Mouse (Mus musculus) heart, embryonic 14.5 days (tissue): Measurements from ENCODE around the gene Rhou. TPM values are rescaled to one million over a fixed set of nuclear protein-coding genes. Genes with fewer than 3 reads are reported as not detected.

Experiments used
- ATAC-seq: fragments of 200-750 bp; cut with Nextera tagmentation; 2 replicates; pipeline ENCODE4 v1.8.0; 2017; ENCODE audit warnings: low read depth, moderate TSS enrichment; ENCODE audit not compliant: insufficient number of reproducible peaks, insufficient read depth, low FRiP score
- H3K27ac ChIP-seq, 2 experiments: fragments of 200-500 bp in 1 of 2; fragments of 300-500 bp in 1 of 2; sonication (generic) in 1 of 2; replicated peaks in 1 of 2; 2 replicates each; pipeline ENCODE4 v1.5.1; 2012 to 2014; ENCODE audit warnings: low read depth in 2 of 2, low read length in 2 of 2, control low read depth in 1 of 2, mild to moderate bottlenecking in 1 of 2, mixed read lengths in 1 of 2; ENCODE audit not compliant: control insufficient read depth in 1 of 2, insufficient read depth in 1 of 2
- H3K27me3 ChIP-seq: fragments of 300-500 bp; sonication (generic); 2 replicates; pipeline ENCODE4 v1.6.1; 2014; ENCODE audit warnings: mild to moderate bottlenecking, low read length, control low read depth; ENCODE audit not compliant: control insufficient read depth, insufficient read depth
- H3K36me3 ChIP-seq: fragments of 300-500 bp; sonication (generic); 2 replicates; pipeline ENCODE4 v1.6.1; 2014; ENCODE audit warnings: mild to moderate bottlenecking, control low read depth, low read length, mixed read lengths; ENCODE audit not compliant: control insufficient read depth, insufficient read depth
- H3K4me1 ChIP-seq, 2 experiments: fragments of 200-500 bp in 1 of 2; fragments of 300-500 bp in 1 of 2; sonication (generic) in 1 of 2; 2 replicates each; pipeline ENCODE4 v1.6.1; 2012 to 2014; ENCODE audit warnings: low read length in 2 of 2, control low read depth in 1 of 2, mixed read lengths in 1 of 2; ENCODE audit not compliant: control insufficient read depth in 2 of 2, insufficient read depth in 2 of 2
- H3K4me2 ChIP-seq: fragments of 300-500 bp; sonication (generic); 2 replicates; pipeline ENCODE4 v1.6.1; 2014; ENCODE audit warnings: mild to moderate bottlenecking, low read length
- H3K4me3 ChIP-seq, 2 experiments: fragments of 200-500 bp in 1 of 2; fragments of 300-500 bp in 1 of 2; sonication (generic) in 1 of 2; 2 replicates each; pipeline ENCODE4 v1.5.1; 2012 to 2014; ENCODE audit warnings: low read length in 2 of 2, mild to moderate bottlenecking in 2 of 2, control low read depth in 1 of 2, low read depth in 1 of 2, moderate library complexity in 1 of 2; ENCODE audit not compliant: control insufficient read depth in 1 of 2, insufficient read depth in 1 of 2
- H3K9ac ChIP-seq: fragments of 300-500 bp; sonication (generic); 2 replicates; pipeline ENCODE4 v1.6.1; 2014; ENCODE audit warnings: mild to moderate bottlenecking, low read length
- H3K9me3 ChIP-seq: fragments of 300-500 bp; sonication (generic); 2 replicates; pipeline ENCODE4 v1.6.1; 2016; ENCODE audit warnings: low read length, control low read depth; ENCODE audit not compliant: control insufficient read depth
- WGBS: fragments of 180-500 bp; shearing (Covaris S2); extraction: QIAGEN DNeasy Blood & Tissue Kit; methylation state at CpG from one replicate; pipeline ENCODE4 v1.1.7; 2014; 5-methylcytosine and 5-hydroxymethylcytosine counted together
- polyA plus RNA-seq: library from polyadenylated mRNA; unstranded; fragments of >200 nt; fragmentation: Nextera tagmentation; extraction: Ambion mirVana; gene quantifications from 2 replicates; pipeline ENCODE4 v1.2.1, GENCODE M21; 2014

Gene Rhou
- polyA plus RNA-seq, 1 experiment from 2014 or later, result 10.0 TPM

- Histone ChIP-seq H3K36me3 (peaks cover 7% of the 10 kb centered on the region), H3K27me3 (no peaks in the 10 kb centered on the region), H3K4me1 (peaks cover 13 to 20% of the 10 kb centered on the region in 2 experiments), H3K4me3 (no peak overlapping the region), H3K27ac (peak overlapping the region; percentile 17 to 33; a peak in 2 of 4 replicates), H3K9ac (no peak overlapping the region), H3K9me3 (no peaks in the 10 kb centered on the region), H3K4me2 (no peak overlapping the region)
- WGBS, result 62% methylated on average over 5 of the region's 5 CpGs
- ATAC-seq, result 0 out of 2 replicates have a peak, but pooled peaks have one; percentile 27
Measured at GRCm38 (mm10) chr8:123651390-123652098, 2.2 kb upstream of the Rhou start.

- Histone ChIP-seq H3K9me3 (no peaks in the 10 kb centered on the region), H3K27ac (no peak overlapping the region), H3K4me3 (no peak overlapping the region), H3K27me3 (no peaks in the 10 kb centered on the region), H3K9ac (no peak overlapping the region), H3K4me2 (no peak overlapping the region), H3K36me3 (peaks cover 18% of the 10 kb centered on the region), H3K4me1 (peaks cover 13 to 20% of the 10 kb centered on the region in 2 experiments)
- ATAC-seq, result no peak
- WGBS, result 64% methylated on average over 4 of the region's 4 CpGs
Measured at GRCm38 (mm10) chr8:123652641-123653040, 1.1 kb upstream of the Rhou start.

GRCm38 (mm10) chr8:123653994-123654569 is 353 bp downstream of the Rhou start:
- 2% methylated on average over 74 of the region's 77 CpGs for WGBS
- peaks cover 13 to 20% of the 10 kb centered on the region in 2 experiments for H3K4me1 ChIP-seq
- 0 out of 2 replicates have a peak, but pooled peaks have one; percentile 22 for ATAC-seq

GRCm38 (mm10) chr8:123654763-123655162 is 1.0 kb downstream of the Rhou start:
- Histone ChIP-seq H3K27ac (peak overlapping the region; percentile 64 to 88), H3K27me3 (no peaks in the 10 kb centered on the region), H3K4me3 (peak overlapping the region; percentile 80 to 91), H3K36me3 (peaks cover 25% of the 10 kb centered on the region), H3K9me3 (no peaks in the 10 kb centered on the region), H3K4me1 (peaks cover 13 to 20% of the 10 kb centered on the region in 2 experiments), H3K4me2 (peak overlapping the region; percentile 77), H3K9ac (peak overlapping the region; percentile 92)
- ATAC-seq, result no peak
- WGBS, result 35% methylated on average over 5 of the region's 5 CpGs

More at GRCm38 (mm10) chr8:123653994-123654569, 353 bp downstream of the Rhou start:
- H3K27ac ChIP-seq, result peak overlapping the region; percentile 82 to 88
- no peaks in the 10 kb centered on the region for H3K9me3 ChIP-seq
- peaks cover 25% of the 10 kb centered on the region for H3K36me3 ChIP-seq
- H3K9ac ChIP-seq, result peak overlapping the region; percentile 92
- peak overlapping the region; percentile 77 for H3K4me2 ChIP-seq
- H3K4me3 ChIP-seq, result peak overlapping the region; percentile 80 to 91
- H3K27me3 ChIP-seq, result no peaks in the 10 kb centered on the region

- no peak for ATAC-seq
- peaks cover 15 to 20% of the 10 kb centered on the region in 2 experiments for H3K4me1 ChIP-seq
- no peaks in the 10 kb centered on the region for H3K9me3 ChIP-seq
- H3K9ac ChIP-seq, result peak overlapping the region; percentile 92
- peaks cover 25% of the 10 kb centered on the region for H3K36me3 ChIP-seq
- WGBS, result 16% methylated on average over 8 of the region's 8 CpGs
- H3K4me2 ChIP-seq, result peak overlapping the region; percentile 77
- peak overlapping the region; percentile 80 to 91 for H3K4me3 ChIP-seq
- H3K27me3 ChIP-seq, result no peaks in the 10 kb centered on the region
- peak overlapping the region; percentile 64 to 88 for H3K27ac ChIP-seq
Measured at GRCm38 (mm10) chr8:123655351-123655779, 1.6 kb downstream of the Rhou start.

GRCm38 (mm10) chr8:123657826-123658225 is 4.1 kb downstream of the Rhou start:
- Histone ChIP-seq H3K9ac (no peak overlapping the region), H3K27me3 (no peaks in the 10 kb centered on the region), H3K4me1 (peaks cover 12% of the 10 kb centered on the region in 2 experiments), H3K4me2 (no peak overlapping the region), H3K27ac (no peak overlapping the region), H3K9me3 (no peaks in the 10 kb centered on the region), H3K36me3 (peaks cover 46% of the 10 kb centered on the region), H3K4me3 (no peak overlapping the region)
- 90% methylated on average over 8 of the region's 8 CpGs for WGBS
- ATAC-seq, result no peak

- Histone ChIP-seq H3K4me3 (no peak overlapping the region), H3K27me3 (no peaks in the 10 kb centered on the region), H3K36me3 (peaks cover 59% of the 10 kb centered on the region), H3K9me3 (no peaks in the 10 kb centered on the region), H3K9ac (no peak overlapping the region), H3K4me1 (peaks cover 9 to 11% of the 10 kb centered on the region in 2 experiments), H3K4me2 (no peak overlapping the region), H3K27ac (peak overlapping the region; percentile 37 to 53)
- 53% methylated on average over 10 of the region's 10 CpGs for WGBS
- peak; percentile 57 for ATAC-seq
Measured at GRCm38 (mm10) chr8:123659469-123660057, 5.8 kb downstream of the Rhou start.
